Mouse (Mus musculus) cerebellum, postnatal 10 days (tissue): Measurements from ENCODE around the gene Tab3.

Experiments
- DNase-seq, 2 experiments: peaks; one replicate each; pipeline ENCODE4 v3.0.0; 2021; ENCODE audit warnings: mixed read lengths in 2 of 2

Gene Tab3

GRCm38 (mm10) chrX:85573532-85574181 lies at the start of gene Tab3:
TSS of gene Tab3 (plus strand) at chrX:85574022.
- peak; percentile 95 to 97 for DNase-seq

DNA sequence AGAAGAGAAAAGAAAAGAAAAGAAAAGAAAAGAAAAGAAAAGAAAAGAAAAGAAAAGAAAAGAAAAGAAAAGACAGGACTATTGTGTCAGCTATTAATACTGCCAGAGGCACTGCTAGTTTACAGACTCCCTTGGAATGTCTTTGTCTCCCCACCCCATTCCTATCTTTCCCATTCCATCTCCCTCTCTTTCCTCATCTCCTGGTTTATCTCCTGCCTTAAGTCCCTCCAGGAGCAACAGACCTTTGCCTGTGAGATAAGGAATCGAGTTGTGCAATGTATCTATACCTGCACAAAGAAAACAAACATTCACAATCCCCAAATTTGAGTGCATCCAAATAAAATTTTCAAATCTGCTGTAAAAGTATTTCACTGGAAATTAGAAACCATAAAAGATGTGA lies 48.3 kb upstream of the Tab3 start:
- no peak for DNase-seq

DNA sequence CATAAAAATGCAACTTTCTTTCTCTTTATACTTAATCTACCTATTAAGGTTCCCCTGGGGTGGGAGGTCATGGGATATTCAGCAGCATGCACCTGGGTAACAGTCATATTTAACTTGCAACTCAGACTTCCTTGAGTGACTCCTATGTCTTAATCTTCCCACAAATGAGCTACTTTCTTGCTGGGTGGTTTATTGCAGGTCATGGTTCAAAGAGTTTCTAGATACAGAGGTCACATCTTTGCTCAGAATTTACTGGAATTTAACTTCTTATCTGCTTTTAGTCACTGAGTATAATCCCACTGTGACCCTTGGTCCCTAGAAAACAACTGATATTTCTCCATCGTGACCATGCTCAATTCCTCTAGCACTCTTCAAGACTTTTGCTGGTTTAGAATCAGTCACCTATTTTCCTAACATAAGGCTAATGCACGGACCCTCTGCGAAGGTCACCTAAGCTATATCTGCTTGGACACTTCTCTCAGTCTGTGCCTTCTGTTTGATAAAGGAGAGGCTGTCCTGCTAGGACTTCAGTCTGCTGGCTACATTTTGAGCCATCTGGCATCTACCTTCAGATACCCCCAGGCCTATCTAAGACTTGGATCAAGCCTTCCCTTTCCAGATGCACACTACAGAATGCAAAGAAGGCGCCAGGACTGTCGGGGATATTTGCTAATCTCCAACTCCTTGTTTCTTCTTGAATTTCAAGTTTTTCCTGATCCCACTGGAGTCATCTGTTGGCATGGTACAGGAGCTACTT lies 47.4 kb upstream of the Tab3 start:
- peak; percentile 4 to 6 for DNase-seq

DNA sequence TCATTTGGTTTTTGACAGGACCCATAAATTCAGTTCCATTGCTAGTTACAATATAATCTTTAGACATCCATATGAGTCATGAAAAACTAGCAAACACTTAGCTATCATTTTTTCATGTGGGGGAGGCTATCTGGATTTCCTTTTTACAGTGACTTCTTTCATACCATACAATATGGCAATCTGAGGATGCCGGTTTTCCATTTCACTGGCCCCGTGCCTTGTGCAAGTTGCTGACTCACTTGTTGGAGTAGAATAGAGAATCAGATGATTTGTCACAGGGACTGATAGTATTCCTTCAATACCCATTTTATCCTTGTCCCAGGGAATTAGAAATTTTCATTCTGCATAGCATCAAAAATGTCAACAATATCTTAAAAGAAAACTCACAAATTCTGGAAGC lies 14.9 kb upstream of the Tab3 start:
- no peak for DNase-seq

DNA sequence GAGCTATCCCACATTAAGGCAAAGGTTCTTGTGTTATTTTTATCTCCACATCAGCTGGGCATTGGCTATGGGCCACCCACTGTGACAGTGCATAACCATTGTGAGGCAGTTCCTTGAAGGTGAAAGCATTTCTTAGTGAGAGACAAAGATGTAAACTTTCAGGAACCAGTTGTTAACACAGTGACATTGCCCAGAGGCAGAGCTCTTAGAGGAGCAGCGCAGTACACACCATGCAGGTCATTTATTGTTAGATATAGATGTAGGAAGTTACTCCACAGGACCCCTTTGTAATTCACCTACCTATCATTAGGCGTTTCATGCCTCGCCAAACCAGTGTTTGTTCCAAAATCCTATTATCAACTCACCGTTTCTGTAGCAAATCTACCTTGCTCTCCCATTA lies 7.6 kb upstream of the Tab3 start:
- no peak for DNase-seq

GRCm38 (mm10) chrX:85574182-85574541 lies 340 bp downstream of the Tab3 start:
- DNase-seq, result peak in 1 of 2 experiments; percentile 48

GRCm38 (mm10) chrX:85576310-85576709 lies 2.5 kb downstream of the Tab3 start:
- no peak for DNase-seq

DNA sequence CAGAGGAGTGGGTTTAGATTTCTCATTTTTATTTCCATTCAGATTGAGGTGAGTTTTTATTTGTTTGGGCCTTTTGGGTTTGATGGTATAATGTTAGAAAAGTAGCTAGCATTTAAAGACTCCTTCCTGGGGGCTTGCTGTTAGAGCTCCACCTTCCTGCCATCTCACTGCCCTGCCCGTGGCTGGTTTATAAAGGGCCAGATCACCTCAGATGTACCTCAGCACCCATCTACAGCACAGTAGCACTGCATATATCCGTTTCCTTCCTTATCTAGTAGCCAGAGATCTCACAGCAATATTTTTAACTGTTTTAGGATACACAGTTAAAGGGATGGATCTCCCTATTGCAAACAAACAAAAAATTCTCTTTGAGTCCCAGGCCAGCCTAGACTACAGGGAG lies 6.9 kb downstream of the Tab3 start:
- no peak for DNase-seq

DNA sequence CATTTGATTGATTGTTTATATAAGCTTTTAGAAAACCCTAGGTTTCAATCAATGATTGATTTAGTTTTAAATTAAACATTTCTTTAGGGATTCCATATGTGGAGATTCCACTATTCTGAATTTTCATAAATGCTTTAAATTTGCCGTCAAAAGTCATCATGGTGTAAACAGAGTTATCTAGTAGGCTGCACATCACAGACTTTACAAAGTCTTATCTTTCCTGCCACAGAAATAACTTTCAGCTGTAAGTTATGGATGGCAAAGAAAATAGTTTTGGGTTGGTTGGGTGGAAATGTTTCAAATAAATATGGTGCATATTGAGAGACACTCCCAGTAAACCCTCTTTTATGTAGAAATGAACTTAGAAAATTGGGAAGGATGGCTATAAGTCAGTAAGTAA lies 8.7 kb downstream of the Tab3 start:
- no peak for DNase-seq

- peak in 1 of 2 experiments; percentile 12 for DNase-seq
Observed at GRCm38 (mm10) chrX:85585575-85585974, 11.8 kb downstream of the Tab3 start.

- DNase-seq, result no peak
Observed at GRCm38 (mm10) chrX:85614701-85615100, 40.9 kb downstream of the Tab3 start.

DNA sequence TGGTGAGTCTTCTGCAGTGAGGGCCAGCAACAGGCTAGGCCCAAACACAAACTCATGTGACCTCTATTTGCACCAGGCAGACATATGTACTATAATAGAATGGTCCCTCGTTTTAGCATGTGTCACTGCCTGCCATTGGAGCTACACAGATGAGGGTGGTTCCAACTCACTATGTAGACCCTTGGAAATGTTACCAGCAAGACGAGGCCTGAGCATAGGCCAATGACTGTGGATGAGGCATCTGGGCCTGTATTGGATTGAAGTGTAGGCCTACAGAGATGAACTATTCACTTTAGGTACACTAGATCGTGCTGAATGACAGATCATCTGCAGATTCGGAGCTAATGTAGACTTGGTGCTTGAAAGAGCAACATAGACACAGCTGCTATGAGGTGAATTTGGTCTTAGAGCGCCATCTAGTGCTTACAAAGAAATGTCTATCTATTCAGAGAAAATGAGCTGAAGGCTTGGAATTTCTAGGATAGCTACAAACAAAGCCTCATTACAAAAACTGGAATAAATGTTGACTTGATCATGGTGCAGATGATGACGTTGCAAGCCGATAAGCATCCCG lies 72.5 kb downstream of the Tab3 start:
- DNase-seq, result peak; percentile 16 to 61

- peak; percentile 45 to 49 for DNase-seq
Observed at GRCm38 (mm10) chrX:85676808-85677207, 103.0 kb downstream of the Tab3 start.

- no peak for DNase-seq
Observed at GRCm38 (mm10) chrX:85682125-85682524, 108.3 kb downstream of the Tab3 start.

GRCm38 (mm10) chrX:85683723-85684122 lies 109.9 kb downstream of the Tab3 start:
- DNase-seq, result no peak
